Mouse (Mus musculus) embryonic fibroblast, embryonic 13.5 days (primary cell): ENCODE results near the gene Nr6a1.

Experiments
- CTCF ChIP-seq: IDR thresholded peaks from 2 replicates; pipeline ENCODE4 v1.5.1; 2011; ENCODE audit warnings: mild to moderate bottlenecking, control low read depth, low read length, moderate library complexity, borderline replicate concordance; ENCODE audit not compliant: insufficient read depth
- POLR2A ChIP-seq: IDR thresholded peaks from 2 replicates; pipeline ENCODE4 v1.6.1; 2011; ENCODE audit warnings: low read depth, mild to moderate bottlenecking, control low read depth, low read length, moderate library complexity

GRCm38 (mm10) chr2:38725427-38725826 is 202.1 kb downstream of the Nr6a1 start:
- no peak for TF ChIP-seq CTCF
- TF ChIP-seq POLR2A = no peak
